Comparison of ENCODE assay signal across 8 mouse cellular contexts in genomic region chr1:46849758-46850157, GRCm38 (mm10). TPM values are rescaled to one million over a fixed set of nuclear protein-coding genes. Genes with fewer than 3 reads are reported as not detected.
A peak's percentile ranks its signal among the peaks of the same experiment; 100 is the strongest.
DNase-seq lines count a peak whose midpoint lies in the region; ATAC-seq lines count a peak whose summit lies in the region.

No protein-coding gene starts in this region.

- no peak overlapping the region for H3K27ac ChIP-seq in kidney, embryonic 14.5 days (ENCODE audit: low read depth, low read length)
- H3K27ac ChIP-seq in hindbrain, embryonic 12.5 days: peak overlapping the region; percentile 30; the same call in 1 of the 2 replicates
- 0 out of 2 replicates have a peak overlapping the region, but pooled peaks have one; percentile 38 for H3K27ac ChIP-seq in midbrain, embryonic 16.5 days (ENCODE audit: low read length)

- H3K4me3 ChIP-seq in kidney, embryonic 14.5 days (ENCODE audit: low read length): no peak overlapping the region
- H3K4me3 ChIP-seq in hindbrain, embryonic 12.5 days: no peak overlapping the region
- H3K4me3 ChIP-seq in midbrain, embryonic 16.5 days (ENCODE audit: low read depth, low read length): no peak overlapping the region

- peaks cover 13% of the 10 kb centered on the region; the same call in 1 of the 2 replicates for H3K4me1 ChIP-seq in kidney, embryonic 14.5 days (ENCODE audit: control insufficient read depth, insufficient read depth, low read length)
- H3K4me1 ChIP-seq in hindbrain, embryonic 12.5 days: peaks cover 24% of the 10 kb centered on the region
- H3K4me1 ChIP-seq in midbrain, embryonic 16.5 days (ENCODE audit: control insufficient read depth, insufficient read depth, low read length): peaks cover 28% of the 10 kb centered on the region

- no peaks in the 10 kb centered on the region for H3K27me3 ChIP-seq in kidney, embryonic 14.5 days (ENCODE audit: control insufficient read depth, insufficient read depth, low read length)
- H3K27me3 ChIP-seq in hindbrain, embryonic 12.5 days: no peaks in the 10 kb centered on the region
- no peaks in the 10 kb centered on the region for H3K27me3 ChIP-seq in midbrain, embryonic 16.5 days (ENCODE audit: control insufficient read depth, insufficient read depth, low read depth, low read length)

- H3K36me3 ChIP-seq in kidney, embryonic 14.5 days (ENCODE audit: control insufficient read depth, insufficient read depth, low read length): no peaks in the 10 kb centered on the region
- no peaks in the 10 kb centered on the region for H3K36me3 ChIP-seq in hindbrain, embryonic 12.5 days
- no peaks in the 10 kb centered on the region for H3K36me3 ChIP-seq in midbrain, embryonic 16.5 days (ENCODE audit: control insufficient read depth, insufficient read depth, low read length)

- intact Hi-C loops in left cerebral cortex, postnatal 10 days (cut with DNase I): loop anchor here (10.0 kb wide), 1 partner anchor 245 kb away; no protein-coding TSS in a partner anchor

- WGBS in kidney, embryonic 14.5 days: 76% methylated on average over 1 of the region's 1 CpGs
- WGBS in hindbrain, embryonic 12.5 days: 77% methylated on average over 1 of the region's 1 CpGs
- 59% methylated on average over 1 of the region's 1 CpGs for WGBS in midbrain, embryonic 16.5 days

- ATAC-seq in kidney, embryonic 14.5 days (ENCODE audit: low FRiP score, low TSS enrichment): no peak
- no peak for ATAC-seq in hindbrain, embryonic 12.5 days (ENCODE audit: low FRiP score)
- ATAC-seq in midbrain, embryonic 16.5 days: no peak

- H3K9ac ChIP-seq in kidney, embryonic 14.5 days (ENCODE audit: low read depth, low read length): no peak overlapping the region
- H3K9ac ChIP-seq in hindbrain, embryonic 12.5 days: no peak overlapping the region
- H3K9ac ChIP-seq in midbrain, embryonic 16.5 days (ENCODE audit: low read depth, low read length): no peak overlapping the region

- no peak overlapping the region for H3K4me2 ChIP-seq in kidney, embryonic 14.5 days (replicated peaks; ENCODE audit: low read depth, low read length)
- H3K4me2 ChIP-seq in hindbrain, embryonic 12.5 days (replicated peaks): no peak overlapping the region
- no peak overlapping the region; the same call in 1 of the 2 replicates for H3K4me2 ChIP-seq in midbrain, embryonic 16.5 days (ENCODE audit: low read length)

- peak; percentile 53 for DNase-seq in kidney, adult 18-20 months
- peak; percentile 74 for DNase-seq in adrenal gland, postnatal 10 days
- peak; percentile 71 for DNase-seq in embryo, embryonic 9.5 days (ENCODE audit: extremely low spot score)
- DNase-seq in left cerebral cortex, postnatal 10 days (ENCODE audit: extremely low spot score in 1 of 2, low spot score in 2 of 2): peak; percentile 44 to 69
- peak; percentile 78 for DNase-seq in telencephalon, adult 2 months (ENCODE audit: low read depth, low spot score)

- H3K9me3 ChIP-seq in kidney, embryonic 14.5 days (ENCODE audit: control insufficient read depth, low read length): no peaks in the 10 kb centered on the region
- H3K9me3 ChIP-seq in hindbrain, embryonic 12.5 days (replicated peaks): no peaks in the 10 kb centered on the region
- no peaks in the 10 kb centered on the region for H3K9me3 ChIP-seq in midbrain, embryonic 16.5 days (replicated peaks; ENCODE audit: control insufficient read depth, low read length, poor library complexity, severe bottlenecking)

RNA-seq across cellular contexts. Expression of gene Slc39a10, which starts 42.9 kb away (rescaled TPM):
- polyA plus RNA-seq in kidney, embryonic 14.5 days (2014; fragmentation: Nextera tagmentation; extraction: Ambion mirVana): 47.5 and 66.8 TPM in 2 replicates
- total RNA-seq in adrenal gland, postnatal 10 days (2021): 10 to 100 TPM; 16.7 to 19.4 TPM
- 74.9 and 79.0 TPM in 2 replicates for polyA plus RNA-seq in hindbrain, embryonic 12.5 days (2016; fragmentation: Nextera tagmentation; extraction: Ambion mirVana)
- total RNA-seq in left cerebral cortex, postnatal 10 days (2021): 100 to 1,000 TPM; 130 to 139 TPM
- 73.6 and 84.4 TPM in 2 replicates for polyA plus RNA-seq in midbrain, embryonic 16.5 days (2015; fragmentation: Nextera tagmentation; extraction: Ambion mirVana)
